Mouse (Mus musculus) lung, adult 2 months (tissue): ENCODE measurements around the gene Hoxa4.

ENCODE experiments used
- CTCF ChIP-seq: fragments of 200-500 bp; IDR thresholded peaks from 2 replicates; pipeline ENCODE4 v1.5.1; 2011; ENCODE audit warnings: mild to moderate bottlenecking, low read length, control low read depth; ENCODE audit not compliant: insufficient read depth
- POLR2A ChIP-seq: fragments of 200-500 bp; IDR thresholded peaks from 2 replicates; pipeline ENCODE4 v1.6.1; 2011; ENCODE audit warnings: low read depth, mild to moderate bottlenecking, control low read depth, low read length, borderline replicate concordance; ENCODE audit errors: extremely low read depth

GRCm38 (mm10) chr6:52172501-52172900, 19.1 kb downstream of the Hoxa4 start:
- TF ChIP-seq POLR2A (peak; percentile 71; the same call in 1 of the 2 replicates), CTCF (no peak)
